Mouse (Mus musculus) ES-E14 (cell line): ENCODE measurements around the gene Psmf1. TPM values are rescaled to one million over a fixed set of nuclear protein-coding genes. Genes with fewer than 3 reads are reported as not detected.

ENCODE experiments used
- DNase-seq: peaks from one replicate; pipeline ENCODE4 v3.0.0-alpha.2; 2013; ENCODE audit warnings: low read depth, low spot score
- H3K27ac ChIP-seq: 2 replicates; pipeline ENCODE4 v1.5.1; 2012; ENCODE audit warnings: low read depth, mild to moderate bottlenecking, low read length, moderate library complexity, mixed read lengths; ENCODE audit not compliant: poor library complexity, insufficient read depth, severe bottlenecking
- H3K36me3 ChIP-seq: 2 replicates; pipeline ENCODE4 v1.6.1; 2012; ENCODE audit warnings: mild to moderate bottlenecking, low read length, moderate library complexity, mixed read lengths; ENCODE audit not compliant: control insufficient read depth, poor library complexity, insufficient read depth, severe bottlenecking
- H3K4me1 ChIP-seq, 2 experiments: fragments of 150-350 bp in 1 of 2; sonication (generic) in 1 of 2; 2 replicates each; pipeline ENCODE4 v1.6.1; 2012; ENCODE audit warnings: low read length in 2 of 2, mild to moderate bottlenecking in 1 of 2, mixed read lengths in 1 of 2; ENCODE audit not compliant: control insufficient read depth in 2 of 2, insufficient read depth in 2 of 2, poor library complexity in 1 of 2
- H3K4me3 ChIP-seq, 2 experiments: fragments of 150-350 bp in 1 of 2; sonication (generic) in 1 of 2; 2 replicates each; pipeline ENCODE4 v1.5.1; 2012; ENCODE audit warnings: low read length in 2 of 2, low read depth in 1 of 2, mild to moderate bottlenecking in 1 of 2, mixed read lengths in 1 of 2; ENCODE audit not compliant: insufficient read depth in 1 of 2, poor library complexity in 1 of 2, severe bottlenecking in 1 of 2
- H3K9ac ChIP-seq: 2 replicates; pipeline ENCODE4 v1.6.1; 2012; ENCODE audit warnings: low read depth, mild to moderate bottlenecking, low read length, mixed read lengths; ENCODE audit not compliant: poor library complexity, insufficient read depth, severe bottlenecking
- H3K9me3 ChIP-seq: fragments of 150-350 bp; sonication (generic); 2 replicates; pipeline ENCODE4 v1.6.1; 2012; ENCODE audit warnings: low read depth, mild to moderate bottlenecking, low read length; ENCODE audit not compliant: control insufficient read depth, insufficient read depth
- CHD2 ChIP-seq: IDR thresholded peaks from 2 replicates; pipeline ENCODE4 v1.6.1; 2014; ENCODE audit warnings: mild to moderate bottlenecking, low read depth, low read length, inconsistent platforms
- HCFC1 ChIP-seq: IDR thresholded peaks from 2 replicates; pipeline ENCODE4 v1.6.1; 2012; ENCODE audit warnings: low read length, inconsistent platforms, borderline replicate concordance; ENCODE audit not compliant: insufficient read depth
- MAFK ChIP-seq: IDR thresholded peaks from 2 replicates; pipeline ENCODE4 v1.6.1; 2014; ENCODE audit warnings: mild to moderate bottlenecking, low read depth, low read length, inconsistent platforms; ENCODE audit not compliant: insufficient read depth
- ZC3H11A ChIP-seq: IDR thresholded peaks from 2 replicates; pipeline ENCODE4 v1.6.1; 2012; ENCODE audit warnings: low read depth, mild to moderate bottlenecking, inconsistent platforms, low read length, borderline replicate concordance
- ZNF384 ChIP-seq: IDR thresholded peaks from 2 replicates; pipeline ENCODE4 v1.6.1; 2012; ENCODE audit warnings: low read depth, low read length, inconsistent platforms
- in situ Hi-C, 2 experiments: fragments of 600-800 bp; cut with MboI; formaldehyde crosslinking; loops; one replicate each; pipeline ENCODE4 v1.15.1; 2025; ENCODE audit warnings: low sequenced_read_pairs in 2 of 2, inconsistent platforms in 1 of 2; ENCODE audit not compliant: unreplicated experiment in 2 of 2
- total RNA-seq: library from RNA; depleted of rRNA; stranded (reverse); fragments of 300-350 nt; gene quantifications from 2 replicates; pipeline ENCODE4 v1.2.3, GENCODE M21; 2012; rRNA removed

The Psmf1 gene
- total RNA-seq: 15.4 and 21.7 TPM in 2 replicates

- no peak for DNase-seq
- H3K9ac ChIP-seq: no peak within 1 kb of the TSS
Measured at GRCm38 (mm10) chr2:151743845-151744244, at the start of gene Psmf1. Psmf1 (minus strand) TSS chr2:151744186.

GRCm38 (mm10) chr2:151791156-151791555 lies 47.2 kb upstream of the Psmf1 start:
- Histone ChIP-seq H3K9me3 (no peaks in the 10 kb centered on the region), H3K4me3 (no peak overlapping the region), H3K9ac (no peak overlapping the region), H3K27ac (no peak overlapping the region), H3K36me3 (no peaks in the 10 kb centered on the region), H3K4me1 (no peaks in the 10 kb centered on the region)
- TF ChIP-seq CHD2 (no peak), MAFK (no peak), HCFC1 (no peak), ZC3H11A (no peak), ZNF384 (no peak)
- DNase-seq: no peak
- in situ Hi-C loops: no loop called here

More at GRCm38 (mm10) chr2:151743845-151744244, at the start of gene Psmf1:
- Histone ChIP-seq H3K36me3 (0 out of 2 replicates have a peak, but pooled peaks cover 2% of the 10 kb centered on the region), H3K27ac (no peak within 1 kb of the TSS), H3K4me1 (peaks cover 0 to 5% of the 10 kb centered on the region in 2 experiments; a peak in 1 of 4 replicates), H3K4me3 (no peak within 1 kb of the TSS), H3K9me3 (no peaks in the 10 kb centered on the region)
- in situ Hi-C loops: no loop called here
- no peak for TF ChIP-seq MAFK
- no peak for TF ChIP-seq CHD2

- H3K4me1 ChIP-seq: no peaks in the 10 kb centered on the region
- DNase-seq: no peak
- H3K36me3 ChIP-seq: no peaks in the 10 kb centered on the region
- in situ Hi-C loops: no loop called here
- no peak for TF ChIP-seq ZNF384
- TF ChIP-seq CHD2: no peak
- no peak for TF ChIP-seq HCFC1
- no peak for TF ChIP-seq ZC3H11A
- no peak for TF ChIP-seq MAFK
- no peak overlapping the region for H3K27ac ChIP-seq
- no peak overlapping the region for H3K9ac ChIP-seq
- H3K9me3 ChIP-seq: no peaks in the 10 kb centered on the region
- no peak overlapping the region for H3K4me3 ChIP-seq
Measured at GRCm38 (mm10) chr2:151790169-151790568, 46.2 kb upstream of the Psmf1 start.

GRCm38 (mm10) chr2:151788221-151788977 lies 44.4 kb upstream of the Psmf1 start:
- no peak overlapping the region for H3K27ac ChIP-seq
- H3K4me3 ChIP-seq: no peak overlapping the region
- no peak for TF ChIP-seq ZNF384
- no peak for TF ChIP-seq MAFK
- no peak for TF ChIP-seq CHD2
- no peak for TF ChIP-seq ZC3H11A
- no peak for TF ChIP-seq HCFC1
- no peaks in the 10 kb centered on the region for H3K4me1 ChIP-seq
- in situ Hi-C loops: no loop called here
- H3K36me3 ChIP-seq: no peaks in the 10 kb centered on the region
- H3K9me3 ChIP-seq: no peaks in the 10 kb centered on the region
- H3K9ac ChIP-seq: no peak overlapping the region
- DNase-seq: no peak
